Mouse (Mus musculus): Measurements from ENCODE around the gene Pgd.

- TF ChIP-seq CTCF (conservative IDR thresholded peaks at IDR 0.05; ENCODE audit: low read length): no peak
- no peak for TF ChIP-seq POU5F1 (IDR thresholded peaks at IDR 0.05; ENCODE audit: borderline replicate concordance, low read length)
- TF ChIP-seq NANOG (IDR thresholded peaks at IDR 0.05; ENCODE audit: borderline replicate concordance, low read length): no peak
Measured at GRCm38 (mm10) chr4:149215982-149216381, 49.4 kb upstream of the Pgd start.
